Mouse (Mus musculus) urinary bladder, postnatal 36 days (tissue): ENCODE measurements at regions not wholly inside any gene's neighbourhood (a gene's known extent, or its start where the extent isn't known, plus 50 kb on each side); places are given as distances from the start of the nearest gene placed in this dataset.

ENCODE experiments used
- DNase-seq, 2 experiments: peaks; one replicate each; pipeline ENCODE4 v3.0.0; 2022; ENCODE audit warnings: low spot score in 2 of 2, mixed read lengths in 1 of 2

DNA sequence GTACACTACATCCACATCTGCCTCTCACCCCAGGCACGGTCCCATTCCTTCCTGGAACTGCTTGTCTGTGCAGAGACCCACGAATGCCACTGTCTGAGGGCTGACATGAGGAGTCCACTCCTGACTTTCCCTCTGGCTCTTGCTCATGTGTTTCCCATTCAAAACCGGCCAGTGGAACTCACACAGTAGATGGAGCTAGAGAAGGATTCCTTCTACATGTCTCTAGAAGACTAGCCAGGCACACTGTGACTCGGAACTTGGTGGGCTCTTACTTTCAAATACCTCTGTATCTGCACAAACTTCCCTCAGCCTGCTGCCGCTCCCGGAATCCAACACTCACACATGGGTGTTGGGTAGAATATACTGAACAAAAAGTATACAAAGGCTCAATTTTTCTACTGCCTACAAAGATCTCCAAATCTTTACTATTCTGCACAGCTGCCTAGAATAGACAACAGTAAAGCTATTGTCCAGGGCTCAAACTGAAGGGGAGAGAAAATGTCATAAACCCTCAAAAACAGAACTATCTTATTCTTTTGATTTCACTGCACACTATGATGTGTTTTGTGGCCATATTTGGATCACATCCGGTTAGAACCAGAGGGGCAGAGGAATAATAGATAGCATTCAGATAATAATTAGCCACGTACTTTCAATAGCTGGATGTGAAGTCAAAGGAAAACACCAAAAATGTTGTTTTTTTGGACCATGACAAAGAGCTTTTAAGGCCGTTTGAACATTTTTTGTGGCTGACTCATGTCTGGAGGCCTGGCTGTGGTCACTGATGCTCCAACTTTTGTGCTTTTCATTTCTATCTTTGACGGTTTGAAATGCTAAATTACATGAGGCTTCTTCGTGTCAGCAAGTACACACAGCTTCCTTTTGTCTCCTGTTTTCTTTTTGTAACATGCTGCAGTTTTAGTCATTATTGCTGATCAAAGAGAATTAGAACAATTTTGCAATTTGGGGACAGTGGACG lies 164.3 kb upstream of the Foxd3 start:
- no peak for DNase-seq

DNA sequence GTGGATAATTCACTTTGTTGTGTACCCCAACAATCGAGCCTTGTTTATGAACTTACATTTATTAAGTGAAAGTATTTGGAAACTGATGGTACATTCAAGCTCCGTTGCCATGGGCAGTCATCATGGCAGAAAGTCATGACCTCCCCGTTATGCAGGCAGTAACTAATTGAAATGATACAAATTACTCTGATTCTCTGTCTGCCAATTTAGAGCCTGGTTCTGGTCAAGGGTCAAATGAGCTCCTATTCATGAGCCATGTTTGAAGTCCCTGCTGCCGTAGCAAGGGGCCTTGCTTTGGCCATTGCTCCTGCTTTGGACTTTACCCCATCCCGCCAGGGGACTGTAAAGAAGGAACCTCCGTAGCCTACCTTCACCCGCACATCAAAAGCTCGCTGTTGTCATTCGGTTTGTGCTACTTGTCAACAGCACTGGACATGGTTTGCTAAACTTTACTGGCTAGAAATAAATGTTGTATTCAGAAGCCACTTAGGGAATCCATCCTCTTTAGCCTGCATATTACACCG lies 152.8 kb upstream of the Foxd3 start:
- no peak for DNase-seq

GRCm38 (mm10) chr4:99511993-99512392 lies 144.1 kb upstream of the Foxd3 start:
- no peak for DNase-seq

DNA sequence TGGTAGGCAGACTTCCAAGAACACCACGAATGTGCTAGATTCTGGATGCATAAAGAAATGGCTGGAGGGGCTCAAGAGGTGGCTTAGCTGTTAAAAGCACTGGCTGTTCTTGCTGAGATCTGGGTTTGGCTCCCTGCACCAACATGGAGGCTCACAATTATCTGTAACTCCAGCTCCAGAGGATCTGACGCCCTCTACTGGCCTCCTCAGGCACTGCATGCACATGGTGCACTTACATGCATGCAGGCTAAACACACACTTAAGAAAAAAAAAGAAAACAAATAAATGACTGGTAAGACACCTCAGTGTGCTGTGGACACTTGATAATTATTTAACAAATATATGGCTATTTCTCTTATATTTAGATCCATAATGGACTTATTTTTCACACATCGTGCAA lies 139.2 kb upstream of the Foxd3 start:
- DNase-seq, result no peak

GRCm38 (mm10) chr4:99527441-99527840 lies 128.7 kb upstream of the Foxd3 start:
- no peak for DNase-seq

- no peak for DNase-seq
These were observed 112.1 kb upstream of the Foxd3 start for GRCm38 (mm10) chr4:99544014-99544413.

GRCm38 (mm10) chr4:99545742-99546141 lies 110.4 kb upstream of the Foxd3 start:
- DNase-seq, result no peak

DNA sequence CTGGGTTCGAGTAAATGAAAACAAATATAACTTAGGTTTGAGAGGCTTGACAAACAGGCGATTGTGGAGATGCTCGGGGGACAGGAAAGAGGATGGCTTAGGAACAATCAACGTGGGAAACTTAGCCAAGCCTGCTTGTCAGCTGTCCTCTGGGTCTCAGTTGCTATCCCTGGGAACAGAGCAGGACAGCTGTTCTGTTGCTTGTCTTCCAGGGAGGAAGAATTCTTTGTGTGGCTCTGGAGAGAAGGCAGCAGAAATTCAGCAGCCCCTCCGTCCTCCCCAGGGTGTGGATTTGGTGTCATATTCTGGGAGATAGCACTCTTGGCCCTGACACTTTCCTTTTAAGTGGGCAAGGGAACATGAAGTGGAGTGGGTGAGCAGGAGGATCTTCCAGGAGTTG lies 98.1 kb upstream of the Foxd3 start:
- no peak for DNase-seq

GRCm38 (mm10) chr4:99560604-99561003 lies 95.5 kb upstream of the Foxd3 start:
- no peak for DNase-seq

GRCm38 (mm10) chr4:99561506-99561937 lies 94.6 kb upstream of the Foxd3 start:
- DNase-seq, result no peak

DNA sequence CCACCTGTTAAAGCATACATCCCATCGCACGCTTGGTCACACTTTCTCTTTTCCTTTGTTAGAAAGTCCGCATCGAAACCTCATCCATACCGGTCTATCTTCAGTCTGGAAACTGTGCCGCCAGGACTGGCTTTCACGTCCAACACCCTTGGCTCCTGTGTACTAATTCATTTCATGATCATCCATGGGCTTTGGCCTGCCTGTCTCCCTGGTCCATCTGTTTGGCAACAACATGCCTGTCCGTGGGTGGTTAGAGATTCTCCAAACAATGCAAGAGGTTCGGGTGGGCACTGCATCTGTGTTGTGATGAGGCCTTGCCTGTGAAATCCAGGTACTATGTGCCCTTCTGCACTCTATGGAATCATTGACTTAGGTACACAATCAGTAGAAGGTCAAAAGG lies 90.7 kb upstream of the Foxd3 start:
- no peak for DNase-seq

DNA sequence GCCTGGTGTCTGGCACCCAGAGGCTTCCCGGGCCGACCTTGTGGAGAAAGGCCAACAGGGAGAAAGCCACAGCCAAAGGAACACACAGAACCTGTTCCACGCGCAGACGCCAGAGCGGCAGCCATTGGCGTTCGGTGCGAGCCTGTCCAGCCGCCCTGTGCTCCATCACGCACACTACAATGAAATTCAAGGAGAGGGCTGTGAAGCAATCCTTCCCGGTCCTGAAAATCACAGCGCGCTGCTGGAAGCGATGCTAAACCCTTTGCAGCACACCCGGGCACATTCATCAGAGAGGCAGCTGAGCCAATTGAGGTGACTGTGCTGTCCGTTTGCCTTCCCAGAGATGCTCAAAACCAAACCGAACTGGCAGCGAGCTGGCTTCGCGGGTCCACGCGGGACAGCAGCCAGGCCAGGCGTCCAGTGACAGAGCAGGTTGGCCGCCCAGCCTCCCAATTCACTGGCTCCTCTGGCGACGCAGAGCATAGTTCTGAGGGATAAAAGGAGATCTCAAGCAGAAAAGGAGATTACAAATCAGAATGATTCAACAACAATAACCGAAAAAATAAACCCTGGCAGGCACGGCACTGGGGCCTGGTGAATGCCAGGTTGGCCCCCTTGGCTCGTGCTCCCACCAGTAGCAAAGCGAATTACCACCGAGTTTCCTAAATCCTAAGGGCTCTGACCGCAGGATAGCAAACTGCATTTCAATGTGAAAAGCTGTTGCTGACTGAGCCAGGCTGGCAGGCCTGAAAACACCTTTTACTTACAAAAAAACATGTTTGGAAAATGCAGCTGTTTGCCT lies 83.1 kb upstream of the Foxd3 start:
- peak in 1 of 2 experiments; percentile 6 for DNase-seq

DNA sequence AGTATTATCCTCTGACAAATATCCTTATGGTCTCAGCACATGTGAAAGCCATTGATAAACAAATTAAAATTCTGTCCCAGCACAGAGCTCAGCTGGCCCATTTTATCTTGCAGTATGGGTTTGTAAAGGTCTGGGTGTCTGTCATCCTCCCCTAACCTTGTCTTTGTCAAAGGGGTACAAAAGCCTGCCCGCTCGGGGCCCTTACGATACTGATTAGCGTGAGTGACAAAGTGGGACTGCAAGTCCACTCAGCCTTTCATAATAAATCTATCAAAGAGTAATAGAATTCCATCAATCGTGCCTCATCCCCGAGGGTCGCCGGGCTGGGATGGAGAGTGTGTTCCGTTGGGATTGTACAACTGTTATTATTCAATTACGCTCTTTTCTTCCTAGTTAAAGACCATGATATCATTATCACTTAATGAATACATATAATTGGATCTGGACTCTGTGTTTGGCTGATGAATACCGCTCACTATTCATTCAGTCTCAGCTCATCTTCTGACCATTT lies 82.0 kb upstream of the Foxd3 start:
- DNase-seq, result no peak

GRCm38 (mm10) chr4:99574984-99575383 lies 81.1 kb upstream of the Foxd3 start:
- no peak for DNase-seq

GRCm38 (mm10) chr4:99597781-99598180 lies 58.3 kb upstream of the Foxd3 start:
- no peak for DNase-seq

DNA sequence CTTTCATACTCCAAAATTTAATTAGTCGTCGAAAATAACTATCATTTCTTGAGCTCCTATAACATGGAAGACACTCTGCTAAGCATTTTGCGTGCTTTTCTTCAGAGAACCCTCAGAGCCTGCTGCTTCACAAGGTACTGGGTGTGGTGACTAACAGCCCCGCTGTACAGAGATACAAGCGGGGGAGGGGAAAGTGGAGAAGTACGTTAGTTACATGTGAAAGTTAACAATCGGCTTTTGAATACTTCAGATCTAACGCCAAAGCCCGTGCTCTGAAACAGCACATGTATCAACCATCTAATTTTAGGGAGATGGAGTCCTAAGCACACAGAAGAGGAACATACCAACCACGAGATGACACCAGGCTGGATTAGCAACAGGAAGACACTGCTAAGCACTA lies 55.4 kb upstream of the Foxd3 start:
- no peak for DNase-seq

DNA sequence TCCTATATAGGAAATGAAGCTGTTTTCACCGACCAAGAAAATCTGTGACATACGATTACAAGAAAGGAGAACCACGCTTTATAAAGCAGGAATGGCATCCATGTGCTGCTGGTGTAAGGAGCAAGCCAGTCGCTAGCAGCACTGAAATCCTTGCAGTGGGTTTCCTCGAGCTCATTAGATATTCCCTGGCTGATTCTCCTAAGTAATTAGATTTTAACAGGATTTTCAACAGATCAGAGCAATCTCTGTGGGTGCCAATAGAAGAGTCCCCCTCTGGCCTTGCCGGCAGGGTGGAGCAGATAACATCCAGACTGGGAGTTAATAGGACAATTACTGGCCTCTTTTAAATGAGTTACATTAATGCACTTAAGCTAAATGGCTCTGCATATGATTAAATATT lies 54.6 kb upstream of the Foxd3 start:
- DNase-seq, result no peak
